Mouse (Mus musculus): Measurements from ENCODE around the gene Cd101. TPM values are rescaled to one million over a fixed set of nuclear protein-coding genes. Genes with fewer than 3 reads are reported as not detected.

Gene Cd101
- polyA plus RNA-seq, 1 experiment from 2014 or later = 1.0 TPM

DNA sequence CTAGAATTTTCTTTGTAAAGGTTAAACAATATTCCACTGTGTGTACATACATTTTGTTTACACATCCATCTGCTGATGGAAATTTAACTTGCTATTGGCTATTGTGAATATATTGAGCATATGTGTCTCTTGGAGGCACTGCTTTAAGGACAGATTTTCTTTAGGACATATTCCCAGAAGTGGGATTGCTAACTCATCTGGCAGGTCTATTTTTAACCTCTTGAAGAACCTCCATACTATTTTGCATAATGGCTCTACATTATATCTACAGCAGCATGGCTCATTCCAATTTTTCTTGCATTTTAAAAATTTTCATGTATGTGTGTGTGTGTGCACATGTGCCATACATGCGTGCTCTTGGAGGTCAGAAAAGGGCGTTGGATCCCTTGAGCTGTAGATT, 6.6 kb upstream of the Cd101 start:
- Histone ChIP-seq H3K36me3 (ENCODE audit: control insufficient read depth, insufficient read depth) (peaks cover 2% of the 10 kb centered on the region; the same call in 1 of the 2 replicates), H3K27ac (ENCODE audit: low read depth, low read length) (no peak overlapping the region), H3K9me3 (ENCODE audit: control insufficient read depth) (no peaks in the 10 kb centered on the region), H3K9ac (ENCODE audit: low read depth, low read length) (no peak overlapping the region), H3K4me2 (replicated peaks; ENCODE audit: low read depth) (no peak overlapping the region), H3K4me3 (ENCODE audit: low read depth, low read length) (no peak overlapping the region), H3K4me1 (replicated peaks; ENCODE audit: control insufficient read depth, insufficient read depth, low read length) (no peaks in the 10 kb centered on the region), H3K27me3 (replicated peaks; ENCODE audit: control insufficient read depth, insufficient read depth, low read length) (no peaks in the 10 kb centered on the region)
- WGBS = 94% methylated on average over 2 of the region's 2 CpGs
- ATAC-seq = no peak
- TF ChIP-seq CTCF (IDR thresholded peaks at IDR 0.05; ENCODE audit: low read depth) = no peak

DNA sequence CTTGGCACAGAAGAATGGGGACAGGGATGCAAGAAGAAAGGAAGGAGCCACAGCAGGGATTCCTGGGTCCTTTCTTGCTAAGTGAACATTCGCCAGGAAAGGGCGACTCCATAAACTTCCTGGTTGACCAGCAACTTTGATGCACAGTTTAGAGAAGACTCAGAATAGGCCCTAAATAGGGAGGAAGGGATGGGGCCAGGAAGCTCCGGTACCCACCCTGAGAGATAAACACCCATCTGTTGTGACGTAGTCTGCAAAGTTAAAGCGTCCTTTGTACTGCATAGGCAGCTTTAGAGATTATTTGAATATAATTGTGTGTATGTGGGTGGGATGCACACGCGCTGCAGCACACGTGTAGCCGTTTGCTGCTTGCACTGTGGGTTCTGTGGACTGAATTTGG, 5.2 kb upstream of the Cd101 start:
- Histone ChIP-seq H3K4me3 (ENCODE audit: low read depth, low read length) (no peak overlapping the region), H3K4me1 (replicated peaks; ENCODE audit: control insufficient read depth, insufficient read depth, low read length) (no peaks in the 10 kb centered on the region), H3K4me2 (replicated peaks; ENCODE audit: low read depth) (no peak overlapping the region), H3K27ac (ENCODE audit: low read depth, low read length) (no peak overlapping the region), H3K36me3 (ENCODE audit: control insufficient read depth, insufficient read depth) (no peaks in the 10 kb centered on the region), H3K9ac (ENCODE audit: low read depth, low read length) (no peak overlapping the region), H3K9me3 (ENCODE audit: control insufficient read depth) (no peaks in the 10 kb centered on the region), H3K27me3 (replicated peaks; ENCODE audit: control insufficient read depth, insufficient read depth, low read length) (no peaks in the 10 kb centered on the region)
- 84% methylated on average over 9 of the region's 9 CpGs for WGBS
- no peak for ATAC-seq
- no peak for TF ChIP-seq CTCF (IDR thresholded peaks at IDR 0.05; ENCODE audit: low read depth)

GRCm38 (mm10) chr3:101033644-101034043, 4.3 kb upstream of the Cd101 start:
- Histone ChIP-seq H3K9ac (ENCODE audit: low read depth, low read length) (no peak overlapping the region), H3K4me3 (ENCODE audit: low read depth, low read length) (no peak overlapping the region), H3K9me3 (ENCODE audit: control insufficient read depth) (no peaks in the 10 kb centered on the region), H3K36me3 (ENCODE audit: control insufficient read depth, insufficient read depth) (no peaks in the 10 kb centered on the region), H3K27me3 (replicated peaks; ENCODE audit: control insufficient read depth, insufficient read depth, low read length) (no peaks in the 10 kb centered on the region), H3K4me1 (replicated peaks; ENCODE audit: control insufficient read depth, insufficient read depth, low read length) (no peaks in the 10 kb centered on the region), H3K4me2 (replicated peaks; ENCODE audit: low read depth) (no peak overlapping the region), H3K27ac (ENCODE audit: low read depth, low read length) (no peak overlapping the region)
- 57% methylated on average over 4 of the region's 4 CpGs for WGBS
- no peak for ATAC-seq
- TF ChIP-seq CTCF (IDR thresholded peaks at IDR 0.05; ENCODE audit: low read depth) = no peak

DNA sequence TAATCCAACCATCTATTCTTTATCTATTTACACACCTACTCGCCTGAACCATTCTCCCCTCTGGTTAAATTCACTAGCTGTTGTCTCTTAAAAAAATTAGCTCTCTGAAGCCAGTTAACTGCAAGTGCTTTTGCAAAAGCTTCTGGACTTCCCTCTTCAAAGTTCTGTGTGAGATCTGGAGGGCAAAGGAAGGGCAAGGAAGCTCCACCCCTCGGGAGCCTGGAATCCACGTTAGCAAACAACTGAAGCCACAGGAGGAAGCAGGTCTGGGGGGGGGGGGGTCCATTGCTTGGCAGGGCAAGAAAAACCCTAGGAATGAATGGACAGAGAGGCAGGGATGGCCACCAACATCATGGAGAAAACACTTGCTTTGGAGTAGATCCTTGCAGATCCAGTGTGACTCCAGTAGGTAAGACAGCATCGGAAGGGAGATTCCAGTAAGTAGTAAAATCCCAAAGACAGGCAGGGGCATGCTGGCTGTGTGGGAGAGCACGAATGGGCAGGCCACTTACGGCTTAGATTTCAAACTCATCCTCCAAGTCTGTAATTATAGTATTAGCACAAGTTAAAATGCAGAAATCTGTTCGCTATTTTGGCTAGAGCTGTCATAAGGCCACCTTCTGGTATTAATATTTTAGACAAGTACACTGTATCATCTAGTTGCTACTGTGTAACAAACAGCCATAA, 2.2 kb upstream of the Cd101 start:
- Histone ChIP-seq H3K4me2 (replicated peaks; ENCODE audit: low read depth) (no peak overlapping the region), H3K36me3 (ENCODE audit: control insufficient read depth, insufficient read depth) (no peaks in the 10 kb centered on the region), H3K4me3 (ENCODE audit: low read depth, low read length) (no peak overlapping the region), H3K27me3 (replicated peaks; ENCODE audit: control insufficient read depth, insufficient read depth, low read length) (no peaks in the 10 kb centered on the region), H3K9me3 (ENCODE audit: control insufficient read depth) (no peaks in the 10 kb centered on the region), H3K9ac (ENCODE audit: low read depth, low read length) (no peak overlapping the region), H3K4me1 (replicated peaks; ENCODE audit: control insufficient read depth, insufficient read depth, low read length) (no peaks in the 10 kb centered on the region), H3K27ac (ENCODE audit: low read depth, low read length) (no peak overlapping the region)
- TF ChIP-seq CTCF (IDR thresholded peaks at IDR 0.05; ENCODE audit: low read depth) = no peak
- 45% methylated on average over 7 of the region's 7 CpGs for WGBS
- ATAC-seq = no peak

DNA sequence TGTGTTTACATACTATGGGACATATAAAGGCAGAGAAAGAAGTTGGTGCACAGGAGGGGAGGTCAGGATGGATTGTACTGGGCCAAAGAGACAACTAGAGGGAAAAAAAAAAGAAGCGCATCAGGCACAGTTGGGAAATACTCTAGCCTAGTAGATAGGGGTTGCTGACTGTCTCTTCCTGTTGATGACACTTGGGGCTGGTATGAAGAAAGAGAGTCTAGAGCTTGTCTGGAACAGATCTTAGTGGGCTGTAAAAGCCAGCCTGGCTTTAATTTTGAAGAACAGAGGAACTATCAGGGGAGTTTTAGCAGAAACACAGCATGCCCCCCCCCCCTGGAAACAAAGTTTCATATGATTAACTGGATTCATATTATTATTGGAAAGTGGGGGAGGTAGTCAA, 1.3 kb upstream of the Cd101 start:
- ATAC-seq = no peak
- H3K4me1 ChIP-seq (replicated peaks; ENCODE audit: control insufficient read depth, insufficient read depth, low read length) = no peaks in the 10 kb centered on the region
- no peaks in the 10 kb centered on the region for H3K36me3 ChIP-seq (ENCODE audit: control insufficient read depth, insufficient read depth)
- H3K27ac ChIP-seq (ENCODE audit: low read depth, low read length) = no peak overlapping the region
- H3K4me3 ChIP-seq (ENCODE audit: low read depth, low read length) = no peak overlapping the region
- no peak overlapping the region for H3K9ac ChIP-seq (ENCODE audit: low read depth, low read length)
- no peaks in the 10 kb centered on the region for H3K27me3 ChIP-seq (replicated peaks; ENCODE audit: control insufficient read depth, insufficient read depth, low read length)
- WGBS = 85% methylated on average over 1 of the region's 1 CpGs
- TF ChIP-seq CTCF (IDR thresholded peaks at IDR 0.05; ENCODE audit: low read depth) = no peak
- no peaks in the 10 kb centered on the region for H3K9me3 ChIP-seq (ENCODE audit: control insufficient read depth)
- no peak overlapping the region for H3K4me2 ChIP-seq (replicated peaks; ENCODE audit: low read depth)

GRCm38 (mm10) chr3:101026741-101027140, 2.6 kb downstream of the Cd101 start:
- ATAC-seq = no peak
- H3K4me2 ChIP-seq (replicated peaks; ENCODE audit: low read depth) = no peak overlapping the region
- TF ChIP-seq CTCF (IDR thresholded peaks at IDR 0.05; ENCODE audit: low read depth) = no peak
- H3K9me3 ChIP-seq (ENCODE audit: control insufficient read depth) = no peaks in the 10 kb centered on the region
- no peak overlapping the region for H3K9ac ChIP-seq (ENCODE audit: low read depth, low read length)
- no peaks in the 10 kb centered on the region for H3K4me1 ChIP-seq (replicated peaks; ENCODE audit: control insufficient read depth, insufficient read depth, low read length)
- no peaks in the 10 kb centered on the region for H3K36me3 ChIP-seq (ENCODE audit: control insufficient read depth, insufficient read depth)
- no peak overlapping the region for H3K27ac ChIP-seq (ENCODE audit: low read depth, low read length)
- 77% methylated on average over 1 of the region's 1 CpGs for WGBS
- H3K4me3 ChIP-seq (ENCODE audit: low read depth, low read length) = no peak overlapping the region
- no peaks in the 10 kb centered on the region for H3K27me3 ChIP-seq (replicated peaks; ENCODE audit: control insufficient read depth, insufficient read depth, low read length)
